Mouse (Mus musculus): ENCODE data around the gene Gm20823. TPM values are rescaled to one million over a fixed set of nuclear protein-coding genes. Genes with fewer than 3 reads are reported as not detected.
"Not testable (repeated sequence)": the region's sequence is repeated elsewhere in the genome, so short reads cannot be mapped to it uniquely, and the experiment has no call there.

Gm20823 gene
- total RNA-seq (2014; fragmentation: Nextera tagmentation) (not detected in 2 replicates), total RNA-seq (2017) (not detected in 2 replicates)

DNA sequence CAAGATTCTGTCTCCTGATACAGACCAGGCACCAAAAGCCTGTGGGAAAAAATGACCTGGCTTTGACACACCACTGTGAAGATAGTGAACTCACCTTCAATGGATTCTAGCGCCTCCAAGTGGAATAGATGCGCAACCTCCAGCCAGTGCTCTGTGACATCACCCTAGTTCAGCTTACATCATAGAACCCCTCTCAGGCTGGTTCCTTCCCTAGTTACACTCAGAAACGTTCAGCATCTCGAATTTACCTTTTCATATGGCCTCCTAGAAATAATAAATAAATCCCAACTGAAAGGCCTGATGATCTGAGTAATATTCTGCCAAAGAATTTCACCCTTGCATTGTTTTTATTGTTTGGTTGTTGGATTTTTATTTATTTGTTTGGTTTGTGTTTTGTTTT is at the start of gene Gm20823:
TSS of gene Gm20823 (minus strand) at position 101 of the 400 bp plus-strand sequence.
- not testable (repeated sequence) for ATAC-seq (replicated peaks; ENCODE audit: poor library complexity, severe bottlenecking)
